Comparison of ENCODE assay signal across 14 mouse cellular contexts in genomic region chr2:74739869-74740268, GRCm38 (mm10). TPM values are rescaled to one million over a fixed set of nuclear protein-coding genes. Genes with fewer than 3 reads are reported as not detected.
A peak's percentile ranks its signal among the peaks of the same experiment; 100 is the strongest.
DNase-seq lines count a peak whose midpoint lies in the region; ATAC-seq and TF ChIP-seq lines count a peak whose summit lies in the region.
"Had no signal": no experiment of that assay in that cellular context is flagged by ENCODE, and none has a peak within 500 bp of the region (broad histone marks: within the 10 kb centered on the region; RNA-seq: fewer than 3 reads in every experiment).

No protein-coding gene starts in this region.

- no peaks in the 10 kb centered on the region; the same call in 1 of the 2 replicates for H3K27me3 ChIP-seq in kidney, postnatal 0 days (ENCODE audit: insufficient read depth, low read length)
- peaks cover 98% of the 10 kb centered on the region for H3K27me3 ChIP-seq in embryonic facial prominence, embryonic 13.5 days
- H3K27me3 ChIP-seq in hindbrain, embryonic 15.5 days = peaks cover 41% of the 10 kb centered on the region
- H3K27me3 ChIP-seq in neural tube, embryonic 12.5 days (replicated peaks) = no peaks in the 10 kb centered on the region

- H3K4me1 ChIP-seq in kidney, postnatal 0 days (replicated peaks; ENCODE audit: insufficient read depth, low read length) = peaks cover 47% of the 10 kb centered on the region
- H3K4me1 ChIP-seq in embryonic facial prominence, embryonic 13.5 days = peaks cover 12% of the 10 kb centered on the region; the same call in 1 of the 2 replicates
- peaks cover 15% of the 10 kb centered on the region; the same call in 1 of the 2 replicates for H3K4me1 ChIP-seq in hindbrain, embryonic 15.5 days (replicated peaks)
- peaks cover 84% of the 10 kb centered on the region for H3K4me1 ChIP-seq in neural tube, embryonic 12.5 days

- peak overlapping the region; percentile 40 for H3K4me3 ChIP-seq in kidney, postnatal 0 days (replicated peaks; ENCODE audit: low read depth, low read length)
- no peak overlapping the region for H3K4me3 ChIP-seq in embryonic facial prominence, embryonic 13.5 days
- peak overlapping the region; percentile 43 for H3K4me3 ChIP-seq in hindbrain, embryonic 15.5 days
- H3K4me3 ChIP-seq in neural tube, embryonic 12.5 days = peak overlapping the region; percentile 47
- H3K4me3 ChIP-seq: heart, adult 2 months had no signal

- no peak for TF ChIP-seq CTCF in kidney, postnatal 0 days (IDR thresholded peaks at IDR 0.05; ENCODE audit: low read depth)

- H3K36me3 ChIP-seq in kidney, postnatal 0 days (ENCODE audit: insufficient read depth, low read length) = no peaks in the 10 kb centered on the region
- no peaks in the 10 kb centered on the region for H3K36me3 ChIP-seq in embryonic facial prominence, embryonic 13.5 days
- H3K36me3 ChIP-seq in hindbrain, embryonic 15.5 days = no peaks in the 10 kb centered on the region
- H3K36me3 ChIP-seq in neural tube, embryonic 12.5 days = peaks cover 21% of the 10 kb centered on the region; the same call in 1 of the 2 replicates

- no peak for DNase-seq in kidney, postnatal 0 days (ENCODE audit: low spot score)
- DNase-seq in kidney, adult 9 months = no peak
- no peak for DNase-seq in spleen, postnatal 10 days (ENCODE audit: low spot score in 2 of 2)
- DNase-seq in layer of hippocampus, adult 8-10 months (ENCODE audit: low spot score in 2 of 2) = no peak
- DNase-seq: cerebellum, adult 18-20 months; heart, adult 2 months had no signal

- no peak for ATAC-seq in kidney, postnatal 0 days (replicated peaks; ENCODE audit: low FRiP score, low read depth)
- ATAC-seq in embryonic facial prominence, embryonic 13.5 days (ENCODE audit: insufficient number of reproducible peaks, insufficient read depth, low FRiP score, low TSS enrichment, low read depth) = no peak
- ATAC-seq in hindbrain, embryonic 15.5 days (ENCODE audit: low FRiP score, low read depth) = no peak
- 0 out of 2 replicates have a peak, but pooled peaks have one; percentile 5 for ATAC-seq in neural tube, embryonic 12.5 days (ENCODE audit: low FRiP score, low read depth)
- no peak for ATAC-seq in monocyte, adult 5-6 weeks (replicated peaks; ENCODE audit: insufficient number of reproducible peaks, low FRiP score, low TSS enrichment, poor library complexity, severe bottlenecking)
- ATAC-seq: inflammation-experienced regulatory T-cells, adult 6 months had no signal

- 11% methylated on average over 14 of the region's 14 CpGs for WGBS in kidney, postnatal 0 days
- WGBS in embryonic facial prominence, embryonic 13.5 days = 2% methylated on average over 14 of the region's 14 CpGs
- 2% methylated on average over 14 of the region's 14 CpGs for WGBS in hindbrain, embryonic 15.5 days
- 2% methylated on average over 14 of the region's 14 CpGs for WGBS in neural tube, embryonic 12.5 days

- peak overlapping the region; percentile 86 for H3K4me2 ChIP-seq in kidney, postnatal 0 days (ENCODE audit: low read length)
- H3K4me2 ChIP-seq in embryonic facial prominence, embryonic 13.5 days = 0 out of 2 replicates have a peak overlapping the region, but pooled peaks have one; percentile 28
- H3K4me2 ChIP-seq in hindbrain, embryonic 15.5 days = peak overlapping the region; percentile 57
- peak overlapping the region; percentile 96 for H3K4me2 ChIP-seq in neural tube, embryonic 12.5 days (replicated peaks)

- H3K9ac ChIP-seq in kidney, postnatal 0 days (ENCODE audit: low read depth, low read length) = peak overlapping the region; percentile 58; the same call in 1 of the 2 replicates
- no peak overlapping the region for H3K9ac ChIP-seq in embryonic facial prominence, embryonic 13.5 days
- H3K9ac ChIP-seq in hindbrain, embryonic 15.5 days = peak overlapping the region; percentile 53
- peak overlapping the region; percentile 92 for H3K9ac ChIP-seq in neural tube, embryonic 12.5 days

- H3K9me3 ChIP-seq in kidney, postnatal 0 days (replicated peaks; ENCODE audit: low read length) = no peaks in the 10 kb centered on the region
- no peaks in the 10 kb centered on the region for H3K9me3 ChIP-seq in embryonic facial prominence, embryonic 13.5 days
- H3K9me3 ChIP-seq in hindbrain, embryonic 15.5 days = no peaks in the 10 kb centered on the region
- no peaks in the 10 kb centered on the region for H3K9me3 ChIP-seq in neural tube, embryonic 12.5 days

- peak overlapping the region; percentile 79 for H3K27ac ChIP-seq in kidney, postnatal 0 days
- no peak overlapping the region for H3K27ac ChIP-seq in embryonic facial prominence, embryonic 13.5 days
- H3K27ac ChIP-seq in hindbrain, embryonic 15.5 days (replicated peaks) = peak overlapping the region; percentile 91
- H3K27ac ChIP-seq in neural tube, embryonic 12.5 days = peak overlapping the region; percentile 99
- H3K27ac ChIP-seq: heart, adult 2 months had no signal

RNA-seq across cellular contexts. Expression of gene Gm28230, which starts 13.3 kb away (rescaled TPM):
- polyA plus RNA-seq in kidney, postnatal 0 days (2015; fragmentation: Nextera tagmentation; extraction: Ambion mirVana) = 1.1 and 1.3 TPM in 2 replicates
- 0.18 TPM in 1 of 2 replicates, not detected in the other for polyA plus RNA-seq in embryonic facial prominence, embryonic 13.5 days (2015; fragmentation: Nextera tagmentation; extraction: Ambion mirVana)
- polyA plus RNA-seq in hindbrain, embryonic 15.5 days (2015; fragmentation: Nextera tagmentation; extraction: Ambion mirVana) = 0.87 and 1.6 TPM in 2 replicates
- 6.9 and 9.1 TPM in 2 replicates for polyA plus RNA-seq in neural tube, embryonic 12.5 days (2016; fragmentation: Nextera tagmentation; extraction: Ambion mirVana)
- total RNA-seq in monocyte, adult 5-6 weeks (2017) = not detected in 3 replicates
- not detected for total RNA-seq in layer of hippocampus, adult 8-10 months (2022)
- total RNA-seq: layer of hippocampus, postnatal 14 days had no signal
- polyA plus RNA-seq: inflammation-experienced regulatory T-cells, adult 6 months; lung, embryonic 16.5 days had no signal

RNA-seq across cellular contexts. Expression of gene Hoxd1, which starts 22.9 kb away (rescaled TPM):
- polyA plus RNA-seq in kidney, postnatal 0 days (2015; fragmentation: Nextera tagmentation; extraction: Ambion mirVana) = 1.2 and 1.8 TPM in 2 replicates
- 3.8 and 5.4 TPM in 2 replicates for polyA plus RNA-seq in embryonic facial prominence, embryonic 13.5 days (2015; fragmentation: Nextera tagmentation; extraction: Ambion mirVana)
- polyA plus RNA-seq in hindbrain, embryonic 15.5 days (2015; fragmentation: Nextera tagmentation; extraction: Ambion mirVana) = 1.2 and 2.4 TPM in 2 replicates
- polyA plus RNA-seq in neural tube, embryonic 12.5 days (2016; fragmentation: Nextera tagmentation; extraction: Ambion mirVana) = 6.8 and 7.8 TPM in 2 replicates
- total RNA-seq in monocyte, adult 5-6 weeks (2017) = not detected in 3 replicates
- total RNA-seq in layer of hippocampus, adult 8-10 months (2022) = under 1 TPM in 2 of 4 experiments, not detected in 2; 0.17 to 0.27 TPM
- total RNA-seq: adrenal gland, postnatal 36 days; heart, adult 2 months had no signal
- polyA plus RNA-seq: heart, adult 2 months; inflammation-experienced regulatory T-cells, adult 6 months; lung, embryonic 16.5 days had no signal

RNA-seq across cellular contexts. Expression of gene Hoxd4, which starts 28.1 kb away (rescaled TPM):
- 3.3 and 4.4 TPM in 2 replicates for polyA plus RNA-seq in kidney, postnatal 0 days (2015; fragmentation: Nextera tagmentation; extraction: Ambion mirVana)
- polyA plus RNA-seq in embryonic facial prominence, embryonic 13.5 days (2015; fragmentation: Nextera tagmentation; extraction: Ambion mirVana) = 0.50 TPM in 1 of 2 replicates, not detected in the other
- 2.7 and 3.3 TPM in 2 replicates for polyA plus RNA-seq in hindbrain, embryonic 15.5 days (2015; fragmentation: Nextera tagmentation; extraction: Ambion mirVana)
- 14.2 and 16.0 TPM in 2 replicates for polyA plus RNA-seq in neural tube, embryonic 12.5 days (2016; fragmentation: Nextera tagmentation; extraction: Ambion mirVana)
- not detected in 3 replicates for total RNA-seq in monocyte, adult 5-6 weeks (2017)
- total RNA-seq in layer of hippocampus, adult 8-10 months (2022) = not detected
- total RNA-seq: layer of hippocampus, postnatal 14 days had no signal
- polyA plus RNA-seq: inflammation-experienced regulatory T-cells, adult 6 months; lung, embryonic 16.5 days had no signal

RNA-seq across cellular contexts. Expression of gene Hoxd3, which starts 28.1 kb away (rescaled TPM):
- 7.9 and 8.0 TPM in 2 replicates for polyA plus RNA-seq in kidney, postnatal 0 days (2015; fragmentation: Nextera tagmentation; extraction: Ambion mirVana)
- 1.5 and 3.3 TPM in 2 replicates for polyA plus RNA-seq in embryonic facial prominence, embryonic 13.5 days (2015; fragmentation: Nextera tagmentation; extraction: Ambion mirVana)
- 49.4 and 51.8 TPM in 2 replicates for polyA plus RNA-seq in hindbrain, embryonic 15.5 days (2015; fragmentation: Nextera tagmentation; extraction: Ambion mirVana)
- polyA plus RNA-seq in neural tube, embryonic 12.5 days (2016; fragmentation: Nextera tagmentation; extraction: Ambion mirVana) = 55.9 and 68.9 TPM in 2 replicates
- not detected in 3 replicates for total RNA-seq in monocyte, adult 5-6 weeks (2017)
- not detected for total RNA-seq in layer of hippocampus, adult 8-10 months (2022)
- total RNA-seq: heart, adult 2 months; layer of hippocampus, postnatal 14 days had no signal
- polyA plus RNA-seq: inflammation-experienced regulatory T-cells, adult 6 months had no signal

RNA-seq across cellular contexts. Expression of gene Hoxd8, which starts 35.5 kb away (rescaled TPM):
- polyA plus RNA-seq in kidney, postnatal 0 days (2015; fragmentation: Nextera tagmentation; extraction: Ambion mirVana) = 73.4 and 76.7 TPM in 2 replicates
- 2.5 and 3.7 TPM in 2 replicates for polyA plus RNA-seq in embryonic facial prominence, embryonic 13.5 days (2015; fragmentation: Nextera tagmentation; extraction: Ambion mirVana)
- 0.73 and 1.3 TPM in 2 replicates for polyA plus RNA-seq in hindbrain, embryonic 15.5 days (2015; fragmentation: Nextera tagmentation; extraction: Ambion mirVana)
- 20.8 and 21.4 TPM in 2 replicates for polyA plus RNA-seq in neural tube, embryonic 12.5 days (2016; fragmentation: Nextera tagmentation; extraction: Ambion mirVana)
- not detected in 3 replicates for total RNA-seq in monocyte, adult 5-6 weeks (2017)
- not detected for total RNA-seq in layer of hippocampus, adult 8-10 months (2022)
- total RNA-seq: layer of hippocampus, postnatal 14 days had no signal
- polyA plus RNA-seq: inflammation-experienced regulatory T-cells, adult 6 months had no signal

Comparison
In these comparisons a context has a peak if more than half of its experiments do, and no peak if none do; other contexts are left out.
1. H3K4me2 ChIP-seq: peak in every context shown above with its lines; median percentile 96 in neural tube, embryonic 12.5 days; 86 in kidney, postnatal 0 days; 57 in hindbrain, embryonic 15.5 days; 28 in embryonic facial prominence, embryonic 13.5 days.